Mouse (Mus musculus) heart, embryonic 10.5 days (tissue): ENCODE results near the gene Lyl1. TPM values are rescaled to one million over a fixed set of nuclear protein-coding genes. Genes with fewer than 3 reads are reported as not detected.
"Not testable (repeated sequence)": the region's sequence is repeated elsewhere in the genome, so short reads cannot be mapped to it uniquely, and the experiment has no call there.

Experiments used
- DNase-seq: peaks from one replicate; pipeline ENCODE4 v3.0.0-alpha.2; 2017; ENCODE audit warnings: low spot score
- H3K27ac ChIP-seq: fragments of 300-500 bp; sonication (generic); 2 replicates; pipeline ENCODE4 v1.5.1; 2016; ENCODE audit warnings: mild to moderate bottlenecking
- H3K27me3 ChIP-seq: fragments of 300-500 bp; sonication (generic); 2 replicates; pipeline ENCODE4 v1.6.1; 2016; ENCODE audit warnings: mild to moderate bottlenecking; ENCODE audit not compliant: poor library complexity, insufficient read depth, severe bottlenecking
- H3K36me3 ChIP-seq: fragments of 300-500 bp; sonication (generic); 2 replicates; pipeline ENCODE4 v1.6.1; 2016; ENCODE audit warnings: mild to moderate bottlenecking, moderate library complexity
- H3K4me1 ChIP-seq: fragments of 300-500 bp; sonication (generic); 2 replicates; pipeline ENCODE4 v1.6.1; 2016; ENCODE audit warnings: mild to moderate bottlenecking
- H3K4me3 ChIP-seq: fragments of 300-500 bp; sonication (generic); 2 replicates; pipeline ENCODE4 v1.5.1; 2016; ENCODE audit warnings: mild to moderate bottlenecking, moderate library complexity
- H3K9me3 ChIP-seq: fragments of 300-500 bp; sonication (generic); 2 replicates; pipeline ENCODE4 v1.6.1; 2016; ENCODE audit warnings: mild to moderate bottlenecking, moderate library complexity
- WGBS: fragments of 180-500 bp; shearing (Covaris S2); methylation state at CpG from one replicate; pipeline ENCODE4 v1.1.7; 2016; 5-methylcytosine and 5-hydroxymethylcytosine counted together
- polyA plus RNA-seq: library from polyadenylated mRNA; unstranded; fragments of >200 nt; fragmentation: Nextera tagmentation; extraction: Ambion mirVana; gene quantifications from 2 replicates; pipeline ENCODE4 v1.2.1, GENCODE M21; 2016

Gene Lyl1
- polyA plus RNA-seq, 1 experiment from 2014 or later, result 18.5 TPM

GRCm38 (mm10) chr8:84661458-84661871 is 39.8 kb upstream of the Lyl1 start:
- no peaks in the 10 kb centered on the region for H3K36me3 ChIP-seq
- WGBS, result under 1% methylated on average over 24 of the region's 24 CpGs
- H3K4me3 ChIP-seq, result peak overlapping the region; percentile 92
- DNase-seq, result peak; percentile 95
- H3K27me3 ChIP-seq, result no peaks in the 10 kb centered on the region
- no peaks in the 10 kb centered on the region for H3K9me3 ChIP-seq
- H3K27ac ChIP-seq, result peak overlapping the region; percentile 97
- H3K4me1 ChIP-seq, result peaks cover 53% of the 10 kb centered on the region

GRCm38 (mm10) chr8:84661961-84662571 is 39.2 kb upstream of the Lyl1 start:
- WGBS, result under 1% methylated on average over 61 of the region's 61 CpGs
- peaks cover 47% of the 10 kb centered on the region for H3K4me1 ChIP-seq

GRCm38 (mm10) chr8:84662581-84663065 is 38.6 kb upstream of the Lyl1 start, which contains the start of gene Ier2:
Gene Ier2, minus strand, starts transcription at chr8:84662852.
- peak within 1 kb of the TSS; percentile 97 for H3K27ac ChIP-seq
- H3K36me3 ChIP-seq, result no peaks in the 10 kb centered on the region
- WGBS, result under 1% methylated on average over 27 of the region's 27 CpGs
- H3K27me3 ChIP-seq, result no peaks in the 10 kb centered on the region
- peak within 1 kb of the TSS; percentile 92 for H3K4me3 ChIP-seq
- DNase-seq, result peak; percentile 98
- no peaks in the 10 kb centered on the region for H3K9me3 ChIP-seq
- peaks cover 42% of the 10 kb centered on the region for H3K4me1 ChIP-seq

More at GRCm38 (mm10) chr8:84661961-84662571, 39.2 kb upstream of the Lyl1 start:
- Histone ChIP-seq H3K27me3 (no peaks in the 10 kb centered on the region), H3K27ac (peak overlapping the region; percentile 97), H3K4me3 (peak overlapping the region; percentile 92), H3K36me3 (no peaks in the 10 kb centered on the region), H3K9me3 (no peaks in the 10 kb centered on the region)
- DNase-seq, result peak; percentile 90

- H3K4me1 ChIP-seq, result peaks cover 37% of the 10 kb centered on the region
- H3K27me3 ChIP-seq, result no peaks in the 10 kb centered on the region
- H3K4me3 ChIP-seq, result peak overlapping the region; percentile 92
- H3K36me3 ChIP-seq, result peaks cover 3% of the 10 kb centered on the region; the same call in 1 of the 2 replicates
- 3% methylated on average over 43 of the region's 43 CpGs for WGBS
- H3K27ac ChIP-seq, result peak overlapping the region; percentile 97
- H3K9me3 ChIP-seq, result no peaks in the 10 kb centered on the region
- peak; percentile 99 for DNase-seq
These were observed 37.6 kb upstream of the Lyl1 start for GRCm38 (mm10) chr8:84663483-84664327.

- peaks cover 28% of the 10 kb centered on the region for H3K4me1 ChIP-seq
- peak overlapping the region; percentile 97 for H3K27ac ChIP-seq
- H3K4me3 ChIP-seq, result peak overlapping the region; percentile 92
- no peaks in the 10 kb centered on the region for H3K9me3 ChIP-seq
- peaks cover 8% of the 10 kb centered on the region for H3K36me3 ChIP-seq
- peak; percentile 94 for DNase-seq
- no peaks in the 10 kb centered on the region for H3K27me3 ChIP-seq
- under 1% methylated on average over 29 of the region's 29 CpGs for WGBS
These were observed 36.5 kb upstream of the Lyl1 start for GRCm38 (mm10) chr8:84664566-84665384.

GRCm38 (mm10) chr8:84665385-84665893 is 35.8 kb upstream of the Lyl1 start:
- 4% methylated on average over 14 of the region's 14 CpGs for WGBS
- no peaks in the 10 kb centered on the region for H3K27me3 ChIP-seq
- DNase-seq, result peak; percentile 83
- H3K36me3 ChIP-seq, result peaks cover 14% of the 10 kb centered on the region
- no peaks in the 10 kb centered on the region for H3K9me3 ChIP-seq
- peak overlapping the region; percentile 97 for H3K27ac ChIP-seq
- H3K4me3 ChIP-seq, result peak overlapping the region; percentile 92
- H3K4me1 ChIP-seq, result peaks cover 21% of the 10 kb centered on the region

- H3K4me1 ChIP-seq, result peaks cover 19% of the 10 kb centered on the region
- H3K27me3 ChIP-seq, result no peaks in the 10 kb centered on the region
- 62% methylated on average over 1 of the region's 1 CpGs for WGBS
- H3K9me3 ChIP-seq, result no peaks in the 10 kb centered on the region
- no peak overlapping the region for H3K4me3 ChIP-seq
- peaks cover 40% of the 10 kb centered on the region for H3K36me3 ChIP-seq
- DNase-seq, result no peak
- H3K27ac ChIP-seq, result no peak overlapping the region
These were observed 33.2 kb upstream of the Lyl1 start for GRCm38 (mm10) chr8:84668081-84668480.

GRCm38 (mm10) chr8:84668731-84669485 is 32.3 kb upstream of the Lyl1 start:
- no peak overlapping the region for H3K4me3 ChIP-seq
- no peaks in the 10 kb centered on the region for H3K27me3 ChIP-seq
- H3K36me3 ChIP-seq, result peaks cover 48% of the 10 kb centered on the region
- no peaks in the 10 kb centered on the region for H3K9me3 ChIP-seq
- DNase-seq, result no peak
- peaks cover 12% of the 10 kb centered on the region for H3K4me1 ChIP-seq
- 79% methylated on average over 6 of the region's 6 CpGs for WGBS
- H3K27ac ChIP-seq, result no peak overlapping the region

GRCm38 (mm10) chr8:84670295-84671006 is 30.8 kb upstream of the Lyl1 start:
- DNase-seq, H3K27me3 ChIP-seq, H3K4me3 ChIP-seq, H3K9me3 ChIP-seq, H3K27ac ChIP-seq, H3K4me1 ChIP-seq: not testable (repeated sequence)
- peaks cover 63% of the 10 kb centered on the region for H3K36me3 ChIP-seq
- 90% methylated on average over 5 of the region's 5 CpGs for WGBS

GRCm38 (mm10) chr8:84677305-84677704 is 24.0 kb upstream of the Lyl1 start:
- H3K9me3 ChIP-seq, result no peaks in the 10 kb centered on the region
- DNase-seq, result no peak
- WGBS, result 86% methylated on average over 5 of the region's 5 CpGs
- H3K36me3 ChIP-seq, result peaks cover 67% of the 10 kb centered on the region
- H3K4me1 ChIP-seq, result peaks cover 14% of the 10 kb centered on the region
- no peaks in the 10 kb centered on the region for H3K27me3 ChIP-seq
- no peak overlapping the region for H3K4me3 ChIP-seq
- H3K27ac ChIP-seq, result no peak overlapping the region

GRCm38 (mm10) chr8:84681476-84681875 is 19.8 kb upstream of the Lyl1 start:
- peaks cover 42% of the 10 kb centered on the region for H3K36me3 ChIP-seq
- WGBS, result 87% methylated on average over 2 of the region's 2 CpGs

More at GRCm38 (mm10) chr8:84681476-84681875, 19.8 kb upstream of the Lyl1 start:
- Histone ChIP-seq H3K9me3 (no peaks in the 10 kb centered on the region), H3K4me1 (peaks cover 51% of the 10 kb centered on the region), H3K27me3 (no peaks in the 10 kb centered on the region), H3K27ac (no peak overlapping the region), H3K4me3 (no peak overlapping the region)
- DNase-seq, result no peak
